Mouse (Mus musculus) frontal cortex, adult 2 months (tissue): ENCODE results near the gene Mtx1. TPM values are rescaled to one million over a fixed set of nuclear protein-coding genes. Genes with fewer than 3 reads are reported as not detected.
A peak's percentile ranks its signal among the peaks of the same experiment; 100 is the strongest.

ENCODE experiments used
- DNase-seq, 2 experiments: peaks; one replicate each; pipeline ENCODE4 v3.0.0; 2022; ENCODE audit warnings: low spot score in 1 of 2; ENCODE audit errors: extremely low spot score in 1 of 2
- polyA plus RNA-seq: library from polyadenylated mRNA; depleted of rRNA; stranded (reverse); fragments of >200 nt; gene quantifications from 2 replicates; pipeline ENCODE4 v1.2.3, GENCODE M21; 2012; rRNA removed

Mtx1 gene
- polyA plus RNA-seq: 136 and 142 TPM in 2 replicates

- no peak for DNase-seq
Measured at GRCm38 (mm10) chr3:89226900-89227299, at the start of gene Mtx1. Mtx1 (minus strand) TSS chr3:89227088.

- no peak for DNase-seq
Measured at GRCm38 (mm10) chr3:89276061-89276460, 49.2 kb upstream of the Mtx1 start.

GRCm38 (mm10) chr3:89271760-89272159, 44.9 kb upstream of the Mtx1 start:
- DNase-seq: no peak

- DNase-seq: peak in 1 of 2 experiments; percentile 76
Measured at GRCm38 (mm10) chr3:89270891-89271290, 44.0 kb upstream of the Mtx1 start.

GRCm38 (mm10) chr3:89270051-89270755, 43.3 kb upstream of the Mtx1 start, which contains the start of gene Slc50a1:
Slc50a1 (minus strand) TSS chr3:89270570.
- DNase-seq: peak; percentile 55 to 87

GRCm38 (mm10) chr3:89268916-89269315, 42.0 kb upstream of the Mtx1 start:
- DNase-seq: no peak

- peak; percentile 73 to 88 for DNase-seq
Measured at GRCm38 (mm10) chr3:89266439-89266893, 39.6 kb upstream of the Mtx1 start.

- no peak for DNase-seq
Measured at GRCm38 (mm10) chr3:89262417-89262816, 35.5 kb upstream of the Mtx1 start.

GRCm38 (mm10) chr3:89260211-89260610, 33.3 kb upstream of the Mtx1 start:
- DNase-seq: no peak

- DNase-seq: peak in 1 of 2 experiments; percentile 47
Measured at GRCm38 (mm10) chr3:89259076-89259475, 32.2 kb upstream of the Mtx1 start, which contains the start of gene Dpm3. Dpm3 (plus strand) TSS chr3:89259358.

GRCm38 (mm10) chr3:89256177-89256576, 29.3 kb upstream of the Mtx1 start:
- DNase-seq: no peak

- DNase-seq: no peak
Measured at GRCm38 (mm10) chr3:89254994-89255393, 28.1 kb upstream of the Mtx1 start.

- DNase-seq: no peak
Measured at GRCm38 (mm10) chr3:89251365-89251895, 24.5 kb upstream of the Mtx1 start.

GRCm38 (mm10) chr3:89250435-89251040, 23.6 kb upstream of the Mtx1 start:
- peak in 1 of 2 experiments; percentile 71 for DNase-seq

GRCm38 (mm10) chr3:89247466-89247865, 20.6 kb upstream of the Mtx1 start:
- no peak for DNase-seq

GRCm38 (mm10) chr3:89246261-89247100, 19.6 kb upstream of the Mtx1 start, which contains the start of gene Trim46:
Trim46 (minus strand) TSS chr3:89246309.
- DNase-seq: peak; percentile 88 to 93

GRCm38 (mm10) chr3:89245688-89246171, 18.8 kb upstream of the Mtx1 start, which contains the start of gene Krtcap2:
Krtcap2 (plus strand) TSS chr3:89245966.
- DNase-seq: peak; percentile 62 to 82

- peak in 1 of 2 experiments; percentile 75 for DNase-seq
Measured at GRCm38 (mm10) chr3:89244982-89245687, 18.2 kb upstream of the Mtx1 start.

- no peak for DNase-seq
Measured at GRCm38 (mm10) chr3:89244158-89244981, 17.5 kb upstream of the Mtx1 start.
